Mouse (Mus musculus) intestine, embryonic 15.5 days (tissue): Measurements from ENCODE around the gene Zfp595. TPM values are rescaled to one million over a fixed set of nuclear protein-coding genes. Genes with fewer than 3 reads are reported as not detected.

Experiments used
- ATAC-seq: fragments of 200-750 bp; cut with Nextera tagmentation; 2 replicates; pipeline ENCODE4 v1.8.0; 2017; ENCODE audit warnings: moderate TSS enrichment, moderate library complexity
- H3K27ac ChIP-seq: fragments of 300-500 bp; sonication (generic); 2 replicates; pipeline ENCODE4 v1.5.1; 2015; ENCODE audit warnings: mild to moderate bottlenecking, inconsistent platforms
- H3K27me3 ChIP-seq: fragments of 300-500 bp; sonication (generic); replicated peaks from 2 replicates; pipeline ENCODE4 v1.6.1; 2015; ENCODE audit warnings: inconsistent platforms
- H3K36me3 ChIP-seq: fragments of 300-500 bp; sonication (generic); 2 replicates; pipeline ENCODE4 v1.6.1; 2015; ENCODE audit warnings: inconsistent platforms
- H3K4me1 ChIP-seq: fragments of 300-500 bp; sonication (generic); replicated peaks from 2 replicates; pipeline ENCODE4 v1.6.1; 2015; ENCODE audit warnings: inconsistent platforms
- H3K4me2 ChIP-seq: fragments of 300-500 bp; sonication (generic); replicated peaks from 2 replicates; pipeline ENCODE4 v1.6.1; 2015; ENCODE audit warnings: mild to moderate bottlenecking, inconsistent platforms
- H3K4me3 ChIP-seq: fragments of 300-500 bp; sonication (generic); replicated peaks from 2 replicates; pipeline ENCODE4 v1.5.1; 2015; ENCODE audit warnings: inconsistent platforms
- H3K9ac ChIP-seq: fragments of 300-500 bp; sonication (generic); 2 replicates; pipeline ENCODE4 v1.6.1; 2015; ENCODE audit warnings: inconsistent platforms
- H3K9me3 ChIP-seq: fragments of 300-500 bp; sonication (generic); 2 replicates; pipeline ENCODE4 v1.6.1; 2016; ENCODE audit warnings: inconsistent platforms
- WGBS: fragments of 180-500 bp; shearing (Covaris S2); methylation state at CpG from one replicate; pipeline ENCODE4 v1.1.7; 2015; 5-methylcytosine and 5-hydroxymethylcytosine counted together
- polyA plus RNA-seq: library from polyadenylated mRNA; unstranded; fragments of >200 nt; fragmentation: Nextera tagmentation; extraction: Ambion mirVana; gene quantifications from 2 replicates; pipeline ENCODE4 v1.2.1, GENCODE M21; 2015

The Zfp595 gene
- polyA plus RNA-seq, 1 experiment from 2014 or later = 2.7 TPM

DNA sequence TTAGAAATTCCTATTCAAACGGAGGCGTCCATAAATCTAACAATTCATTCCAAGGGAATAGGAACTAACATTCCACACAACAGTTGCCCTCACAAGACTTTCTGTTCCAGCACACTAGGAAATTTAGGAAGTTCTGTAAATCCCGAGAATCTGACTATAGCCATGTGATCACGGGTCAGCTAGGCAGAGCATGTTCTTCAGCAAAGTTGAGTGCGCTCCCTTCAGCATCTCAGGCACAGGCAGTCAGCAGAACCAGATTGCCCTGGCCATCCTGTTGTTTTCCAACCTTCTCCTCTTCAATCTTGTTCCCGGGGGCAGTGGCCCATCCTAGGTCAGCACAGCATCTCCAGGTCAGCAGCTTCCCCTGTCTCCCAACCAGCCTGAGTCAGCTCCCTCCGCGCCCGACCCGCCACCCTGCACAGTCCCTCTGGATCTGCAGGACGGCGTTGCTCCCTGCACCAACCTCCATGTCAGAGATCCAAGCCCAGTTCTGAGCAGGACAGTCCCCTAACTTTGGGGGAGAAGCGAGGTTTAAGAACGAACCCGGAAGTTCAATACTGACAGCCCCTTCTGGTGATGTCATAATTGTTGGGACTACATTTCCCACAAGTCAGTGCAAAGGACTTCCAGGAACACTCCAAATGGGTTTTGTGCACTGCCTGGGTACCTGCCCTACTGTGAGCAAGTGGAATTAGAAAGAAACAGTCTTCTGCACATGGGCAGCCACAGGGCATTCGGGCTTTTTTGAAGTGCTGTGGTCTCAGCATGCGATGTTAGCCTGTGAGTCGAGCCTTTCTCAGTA, 63.6 kb downstream of the Zfp595 start:
- ATAC-seq = peak; percentile 100
- 5% methylated on average over 18 of the region's 18 CpGs for WGBS
- peak overlapping the region; percentile 32; the same call in 1 of the 2 replicates for H3K27ac ChIP-seq

More for the DNA sequence above, 63.6 kb downstream of the Zfp595 start:
- Histone ChIP-seq H3K27me3 (no peaks in the 10 kb centered on the region), H3K36me3 (no peaks in the 10 kb centered on the region), H3K9me3 (no peaks in the 10 kb centered on the region), H3K4me2 (peak overlapping the region; percentile 72), H3K9ac (peak overlapping the region; percentile 67), H3K4me3 (peak overlapping the region; percentile 71), H3K4me1 (no peaks in the 10 kb centered on the region)

Other genes with a start within 250 kb of the Zfp595 start
- gene Zfp708, start 234.6 kb downstream of the Zfp595 start, polyA plus RNA-seq = 3.6 and 4.6 TPM in 2 replicates
- gene Gm28557, start 224.0 kb downstream of the Zfp595 start, polyA plus RNA-seq = 2.5 and 3.3 TPM in 2 replicates
- gene Rslcan18, start 216.3 kb downstream of the Zfp595 start, polyA plus RNA-seq = 0.09 and 0.20 TPM in 2 replicates
- gene Zfp759, start 210.9 kb downstream of the Zfp595 start, polyA plus RNA-seq = 1.7 and 2.1 TPM in 2 replicates
- gene Rsl1, start 159.4 kb downstream of the Zfp595 start, polyA plus RNA-seq = 7.5 and 7.8 TPM in 2 replicates
- 1.4 and 2.0 TPM in 2 replicates for gene Zfp455, start 138.1 kb downstream of the Zfp595 start, polyA plus RNA-seq
- gene Zfp458, start 54.1 kb downstream of the Zfp595 start, polyA plus RNA-seq = 1.7 TPM in 2 replicates
- 0.49 and 0.53 TPM in 2 replicates for gene Zfp457, start 26.1 kb downstream of the Zfp595 start, polyA plus RNA-seq
- 0.38 TPM in 1 of 2 replicates, not detected in the other for gene Gm28044, start 28.0 kb upstream of the Zfp595 start, polyA plus RNA-seq
- gene Zfp953, start 28.0 kb upstream of the Zfp595 start, polyA plus RNA-seq = 1.0 and 1.2 TPM in 2 replicates
- 0.39 and 0.55 TPM in 2 replicates for gene Gm28041, start 43.2 kb upstream of the Zfp595 start, polyA plus RNA-seq
- gene Zfp456, start 43.2 kb upstream of the Zfp595 start, polyA plus RNA-seq = 1.4 and 1.7 TPM in 2 replicates
- gene Zfp429, start 67.2 kb upstream of the Zfp595 start, polyA plus RNA-seq = 4.8 and 5.6 TPM in 2 replicates
- gene Zfp459, start 88.8 kb upstream of the Zfp595 start, polyA plus RNA-seq = 1.6 and 3.0 TPM in 2 replicates
- gene Zfp874a, start 119.1 kb upstream of the Zfp595 start, polyA plus RNA-seq = 6.7 and 8.2 TPM in 2 replicates
- gene Zfp874b, start 151.7 kb upstream of the Zfp595 start, polyA plus RNA-seq = 2.0 and 2.9 TPM in 2 replicates
- gene Zfp58, start 168.0 kb upstream of the Zfp595 start, polyA plus RNA-seq = 10.6 and 12.4 TPM in 2 replicates
- gene Gm26965, start 193.6 kb upstream of the Zfp595 start, polyA plus RNA-seq = not detected in 2 replicates
- gene Zfp87, start 193.6 kb upstream of the Zfp595 start, polyA plus RNA-seq = 18.1 and 19.3 TPM in 2 replicates
- 11.5 and 11.7 TPM in 2 replicates for gene Zfp748, start 221.3 kb upstream of the Zfp595 start, polyA plus RNA-seq